Mouse (Mus musculus) heart, embryonic 14.5 days (tissue): ENCODE measurements around the gene Sgta. TPM values are rescaled to one million over a fixed set of nuclear protein-coding genes. Genes with fewer than 3 reads are reported as not detected.
"Not testable (repeated sequence)": the region's sequence is repeated elsewhere in the genome, so short reads cannot be mapped to it uniquely, and the experiment has no call there.

Source experiments
- ATAC-seq: fragments of 200-750 bp; cut with Nextera tagmentation; 2 replicates; pipeline ENCODE4 v1.8.0; 2017; ENCODE audit warnings: low read depth, moderate TSS enrichment; ENCODE audit not compliant: insufficient number of reproducible peaks, insufficient read depth, low FRiP score
- H3K27ac ChIP-seq, 2 experiments: fragments of 200-500 bp in 1 of 2; fragments of 300-500 bp in 1 of 2; sonication (generic) in 1 of 2; replicated peaks in 1 of 2; 2 replicates each; pipeline ENCODE4 v1.5.1; 2012 to 2014; ENCODE audit warnings: low read depth in 2 of 2, low read length in 2 of 2, control low read depth in 1 of 2, mild to moderate bottlenecking in 1 of 2, mixed read lengths in 1 of 2; ENCODE audit not compliant: control insufficient read depth in 1 of 2, insufficient read depth in 1 of 2
- H3K27me3 ChIP-seq: fragments of 300-500 bp; sonication (generic); 2 replicates; pipeline ENCODE4 v1.6.1; 2014; ENCODE audit warnings: mild to moderate bottlenecking, low read length, control low read depth; ENCODE audit not compliant: control insufficient read depth, insufficient read depth
- H3K36me3 ChIP-seq: fragments of 300-500 bp; sonication (generic); 2 replicates; pipeline ENCODE4 v1.6.1; 2014; ENCODE audit warnings: mild to moderate bottlenecking, control low read depth, low read length, mixed read lengths; ENCODE audit not compliant: control insufficient read depth, insufficient read depth
- H3K4me1 ChIP-seq, 2 experiments: fragments of 200-500 bp in 1 of 2; fragments of 300-500 bp in 1 of 2; sonication (generic) in 1 of 2; 2 replicates each; pipeline ENCODE4 v1.6.1; 2012 to 2014; ENCODE audit warnings: low read length in 2 of 2, control low read depth in 1 of 2, mixed read lengths in 1 of 2; ENCODE audit not compliant: control insufficient read depth in 2 of 2, insufficient read depth in 2 of 2
- H3K4me2 ChIP-seq: fragments of 300-500 bp; sonication (generic); 2 replicates; pipeline ENCODE4 v1.6.1; 2014; ENCODE audit warnings: mild to moderate bottlenecking, low read length
- H3K4me3 ChIP-seq, 2 experiments: fragments of 200-500 bp in 1 of 2; fragments of 300-500 bp in 1 of 2; sonication (generic) in 1 of 2; 2 replicates each; pipeline ENCODE4 v1.5.1; 2012 to 2014; ENCODE audit warnings: low read length in 2 of 2, mild to moderate bottlenecking in 2 of 2, control low read depth in 1 of 2, low read depth in 1 of 2, moderate library complexity in 1 of 2; ENCODE audit not compliant: control insufficient read depth in 1 of 2, insufficient read depth in 1 of 2
- H3K9ac ChIP-seq: fragments of 300-500 bp; sonication (generic); 2 replicates; pipeline ENCODE4 v1.6.1; 2014; ENCODE audit warnings: mild to moderate bottlenecking, low read length
- H3K9me3 ChIP-seq: fragments of 300-500 bp; sonication (generic); 2 replicates; pipeline ENCODE4 v1.6.1; 2016; ENCODE audit warnings: low read length, control low read depth; ENCODE audit not compliant: control insufficient read depth
- WGBS: fragments of 180-500 bp; shearing (Covaris S2); extraction: QIAGEN DNeasy Blood & Tissue Kit; methylation state at CpG from one replicate; pipeline ENCODE4 v1.1.7; 2014; 5-methylcytosine and 5-hydroxymethylcytosine counted together
- polyA plus RNA-seq: library from polyadenylated mRNA; unstranded; fragments of >200 nt; fragmentation: Nextera tagmentation; extraction: Ambion mirVana; gene quantifications from 2 replicates; pipeline ENCODE4 v1.2.1, GENCODE M21; 2014

The Sgta gene
- polyA plus RNA-seq, 1 experiment from 2014 or later, result 136 TPM

GRCm38 (mm10) chr10:81073464-81073863 is 13.5 kb upstream of the Sgta start:
- H3K9ac ChIP-seq, result no peak overlapping the region
- H3K4me3 ChIP-seq, result no peak overlapping the region
- peaks cover 31% of the 10 kb centered on the region for H3K36me3 ChIP-seq
- no peak for ATAC-seq
- 65% methylated on average over 7 of the region's 7 CpGs for WGBS
- H3K9me3 ChIP-seq, result no peaks in the 10 kb centered on the region
- H3K4me1 ChIP-seq, result peaks cover 4 to 6% of the 10 kb centered on the region in 2 experiments
- no peaks in the 10 kb centered on the region for H3K27me3 ChIP-seq
- H3K27ac ChIP-seq, result no peak overlapping the region
- H3K4me2 ChIP-seq, result no peak overlapping the region

- Histone ChIP-seq H3K9ac (no peak overlapping the region), H3K9me3 (no peaks in the 10 kb centered on the region), H3K4me3 (no peak overlapping the region), H3K36me3 (peaks cover 20% of the 10 kb centered on the region), H3K4me2 (no peak overlapping the region), H3K27ac (no peak overlapping the region), H3K4me1 (peaks cover 4 to 6% of the 10 kb centered on the region in 2 experiments), H3K27me3 (no peaks in the 10 kb centered on the region)
- WGBS, result 94% methylated on average over 8 of the region's 8 CpGs
- ATAC-seq, result no peak
These were observed 12.3 kb upstream of the Sgta start for GRCm38 (mm10) chr10:81072290-81072689.

GRCm38 (mm10) chr10:81069836-81070235 is 9.9 kb upstream of the Sgta start, which contains the start of gene Thop1:
Gene Thop1 (plus strand): TSS chr10:81070035.
- H3K9ac ChIP-seq, result peak within 1 kb of the TSS; percentile 90
- peaks cover 8% of the 10 kb centered on the region for H3K36me3 ChIP-seq
- H3K4me2 ChIP-seq, result peak within 1 kb of the TSS; percentile 91
- H3K4me3 ChIP-seq, result peak within 1 kb of the TSS; percentile 76 to 77
- peak; percentile 94 for ATAC-seq
- H3K27ac ChIP-seq, result 0 out of 4 replicates have a peak within 1 kb of the TSS, but pooled peaks of 1 of the 2 experiments have one; percentile 66
- no peaks in the 10 kb centered on the region for H3K27me3 ChIP-seq
- WGBS, result under 1% methylated on average over 35 of the region's 35 CpGs
- no peaks in the 10 kb centered on the region for H3K9me3 ChIP-seq
- H3K4me1 ChIP-seq, result peaks cover 4 to 6% of the 10 kb centered on the region in 2 experiments

- no peak overlapping the region for H3K9ac ChIP-seq
- no peak for ATAC-seq
- WGBS, result 58% methylated on average over 5 of the region's 5 CpGs
These were observed 8.7 kb upstream of the Sgta start for GRCm38 (mm10) chr10:81068706-81069105.

GRCm38 (mm10) chr10:81064519-81064918 is 4.5 kb upstream of the Sgta start:
- not testable (repeated sequence) for H3K4me3 ChIP-seq, ATAC-seq, H3K36me3 ChIP-seq, H3K9me3 ChIP-seq, H3K27me3 ChIP-seq, H3K4me2 ChIP-seq, H3K4me1 ChIP-seq, H3K27ac ChIP-seq, H3K9ac ChIP-seq
- 81% methylated on average over 8 of the region's 8 CpGs for WGBS

More at GRCm38 (mm10) chr10:81068706-81069105, 8.7 kb upstream of the Sgta start:
- no peaks in the 10 kb centered on the region for H3K27me3 ChIP-seq
- no peak overlapping the region for H3K4me3 ChIP-seq
- no peaks in the 10 kb centered on the region for H3K9me3 ChIP-seq
- no peak overlapping the region for H3K4me2 ChIP-seq
- peaks cover 6% of the 10 kb centered on the region for H3K36me3 ChIP-seq
- H3K27ac ChIP-seq, result no peak overlapping the region
- H3K4me1 ChIP-seq, result peaks cover 4 to 6% of the 10 kb centered on the region in 2 experiments

- Histone ChIP-seq H3K27me3 (no peaks in the 10 kb centered on the region), H3K9me3 (no peaks in the 10 kb centered on the region), H3K36me3 (no peaks in the 10 kb centered on the region), H3K4me3 (no peak overlapping the region), H3K4me2 (no peak overlapping the region), H3K9ac (no peak overlapping the region), H3K4me1 (peaks cover 9 to 16% of the 10 kb centered on the region in 2 experiments; a peak in 3 of 4 replicates), H3K27ac (no peak overlapping the region)
- 54% methylated on average over 4 of the region's 4 CpGs for WGBS
- ATAC-seq, result no peak
These were observed 2.7 kb upstream of the Sgta start for GRCm38 (mm10) chr10:81062710-81063109.

GRCm38 (mm10) chr10:81058896-81059295 is 1.1 kb downstream of the Sgta start:
- Histone ChIP-seq H3K36me3 (0 out of 2 replicates have a peak, but pooled peaks cover 8% of the 10 kb centered on the region), H3K27me3 (no peaks in the 10 kb centered on the region), H3K4me1 (peaks cover 9 to 24% of the 10 kb centered on the region in 2 experiments; a peak in 3 of 4 replicates), H3K4me2 (peak overlapping the region; percentile 91), H3K9me3 (no peaks in the 10 kb centered on the region), H3K9ac (peak overlapping the region; percentile 93), H3K4me3 (peak overlapping the region in 1 of 2 experiments; percentile 88; a peak in 2 of 4 replicates), H3K27ac (no peak overlapping the region)
- 87% methylated on average over 6 of the region's 6 CpGs for WGBS
- ATAC-seq, result no peak
